Mouse (Mus musculus): ENCODE data around the gene Bcr. TPM values are rescaled to one million over a fixed set of nuclear protein-coding genes. Genes with fewer than 3 reads are reported as not detected.

The Bcr gene
- polyA plus RNA-seq, 1 experiment = 9.1 TPM

DNA sequence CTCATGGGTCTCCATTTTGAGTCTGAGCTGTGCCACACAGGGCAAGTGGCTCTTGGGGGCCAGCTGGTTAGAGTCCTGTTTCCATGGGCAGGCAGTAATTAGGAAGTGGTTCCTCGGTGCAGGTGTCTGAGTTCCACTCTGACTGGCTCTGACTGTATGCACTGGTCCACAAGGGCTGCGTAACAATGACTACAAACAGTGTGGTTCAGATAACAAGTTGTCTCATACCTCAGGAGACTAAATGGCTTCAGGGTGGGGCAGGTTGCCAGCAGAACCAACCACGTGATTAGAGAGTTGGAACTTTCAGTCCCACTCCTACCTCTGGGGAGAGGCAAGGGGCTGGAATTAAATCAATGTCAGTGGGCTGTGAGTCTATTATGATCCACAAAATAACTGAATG is 59.0 kb downstream of the Bcr start:
- H3K27ac ChIP-seq (replicated peaks; ENCODE audit: low read depth, low read length) = no peak overlapping the region
- no peak overlapping the region for H3K4me3 ChIP-seq (ENCODE audit: insufficient read depth, low read depth, low read length)
- H3K4me1 ChIP-seq (ENCODE audit: control insufficient read depth, insufficient read depth, insufficient read length, low read length) = peaks cover 19% of the 10 kb centered on the region

GRCm38 (mm10) chr10:75120176-75120575 is 59.8 kb downstream of the Bcr start:
- H3K4me3 ChIP-seq (ENCODE audit: insufficient read depth, low read depth, low read length) = no peak overlapping the region
- H3K27ac ChIP-seq (replicated peaks; ENCODE audit: low read depth, low read length) = 0 out of 2 replicates have a peak overlapping the region, but pooled peaks have one; percentile 6
- H3K4me1 ChIP-seq (ENCODE audit: control insufficient read depth, insufficient read depth, insufficient read length, low read length) = peaks cover 19% of the 10 kb centered on the region

DNA sequence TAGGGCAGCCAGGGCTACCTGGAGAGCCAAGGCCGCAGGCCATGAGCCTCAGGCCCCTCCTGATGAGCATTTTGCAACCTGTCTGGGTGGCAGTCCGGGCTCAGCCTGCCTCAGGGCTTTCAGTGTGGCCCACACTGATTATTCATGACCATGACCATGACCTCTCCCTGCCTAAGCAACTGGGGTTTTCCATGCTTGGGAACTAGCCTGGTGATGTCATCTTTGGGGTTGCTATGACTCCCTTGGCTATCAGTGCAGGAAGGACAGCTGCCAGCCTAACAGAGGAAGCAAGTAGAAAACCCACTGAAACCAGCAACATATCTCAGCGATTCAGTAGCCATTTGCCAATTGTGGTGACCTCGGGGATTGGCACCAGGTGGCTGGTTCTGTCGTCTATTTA is 60.6 kb downstream of the Bcr start:
- H3K27ac ChIP-seq (replicated peaks; ENCODE audit: low read depth, low read length) = peak overlapping the region; percentile 72

GRCm38 (mm10) chr10:75125577-75125976 is 65.2 kb downstream of the Bcr start:
- Histone ChIP-seq H3K4me3 (ENCODE audit: insufficient read depth, low read depth, low read length) (no peak overlapping the region), H3K27ac (replicated peaks; ENCODE audit: low read depth, low read length) (no peak overlapping the region), H3K4me1 (ENCODE audit: control insufficient read depth, insufficient read depth, insufficient read length, low read length) (peaks cover 9% of the 10 kb centered on the region)

More for the DNA sequence above, 60.6 kb downstream of the Bcr start:
- Histone ChIP-seq H3K4me3 (ENCODE audit: insufficient read depth, low read depth, low read length) (no peak overlapping the region), H3K4me1 (ENCODE audit: control insufficient read depth, insufficient read depth, insufficient read length, low read length) (peaks cover 19% of the 10 kb centered on the region)

- Histone ChIP-seq H3K4me1 (ENCODE audit: control insufficient read depth, insufficient read depth, insufficient read length, low read length) (peaks cover 9% of the 10 kb centered on the region; the same call in 1 of the 2 replicates), H3K4me3 (ENCODE audit: insufficient read depth, low read depth, low read length) (no peak overlapping the region), H3K27ac (replicated peaks; ENCODE audit: low read depth, low read length) (no peak overlapping the region)
These were observed 68.9 kb downstream of the Bcr start for GRCm38 (mm10) chr10:75129283-75129710.

DNA sequence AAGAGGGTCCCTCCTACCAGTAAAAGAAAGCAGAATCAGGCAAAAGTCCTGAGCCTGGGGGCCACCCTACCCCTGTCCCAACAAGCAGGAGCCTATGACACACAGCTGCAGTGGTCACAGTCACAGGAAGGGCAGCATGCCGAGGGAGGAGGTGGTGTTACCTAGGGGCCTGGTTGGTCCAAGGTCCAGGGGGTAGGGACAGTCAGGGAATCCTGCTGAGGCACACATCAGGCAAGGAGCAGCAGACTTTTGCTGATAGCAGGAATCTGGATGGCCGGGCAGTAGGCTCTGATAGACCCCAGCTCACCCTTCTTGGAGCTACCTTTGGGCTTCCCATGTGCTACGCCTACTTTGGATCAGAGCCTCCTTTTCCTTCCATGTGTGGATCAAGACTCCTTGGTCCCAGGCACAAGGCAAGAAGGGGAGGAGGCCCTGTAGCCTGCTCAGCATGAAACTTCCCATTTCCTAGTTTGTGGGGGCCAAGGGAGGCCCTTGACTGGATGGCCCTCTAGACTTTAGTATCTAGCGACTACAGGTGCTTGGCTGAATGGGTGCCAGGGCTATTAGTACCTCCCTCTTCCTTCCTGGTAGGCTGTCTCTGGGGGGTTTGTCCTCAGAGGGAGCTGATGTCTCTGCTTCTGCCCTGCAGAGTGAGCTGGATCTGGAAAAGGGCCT is 70.1 kb downstream of the Bcr start:
- Histone ChIP-seq H3K4me1 (ENCODE audit: control insufficient read depth, insufficient read depth, insufficient read length, low read length) (peaks cover 9% of the 10 kb centered on the region; the same call in 1 of the 2 replicates), H3K4me3 (ENCODE audit: insufficient read depth, low read depth, low read length) (no peak overlapping the region), H3K27ac (replicated peaks; ENCODE audit: low read depth, low read length) (no peak overlapping the region)

- Histone ChIP-seq H3K27ac (replicated peaks; ENCODE audit: low read depth, low read length) (no peak overlapping the region), H3K4me1 (ENCODE audit: control insufficient read depth, insufficient read depth, insufficient read length, low read length) (peaks cover 9% of the 10 kb centered on the region; the same call in 1 of the 2 replicates), H3K4me3 (ENCODE audit: insufficient read depth, low read depth, low read length) (no peak overlapping the region)
These were observed 71.2 kb downstream of the Bcr start for GRCm38 (mm10) chr10:75131625-75132024.

- H3K4me3 ChIP-seq (ENCODE audit: insufficient read depth, low read depth, low read length) = no peak overlapping the region
These were observed 74.6 kb downstream of the Bcr start for GRCm38 (mm10) chr10:75134861-75135517.

GRCm38 (mm10) chr10:75135518-75136162 is 75.2 kb downstream of the Bcr start:
- peaks cover 2% of the 10 kb centered on the region; the same call in 1 of the 2 replicates for H3K4me1 ChIP-seq (ENCODE audit: control insufficient read depth, insufficient read depth, insufficient read length, low read length)
- no peak overlapping the region for H3K27ac ChIP-seq (replicated peaks; ENCODE audit: low read depth, low read length)
- no peak overlapping the region for H3K4me3 ChIP-seq (ENCODE audit: insufficient read depth, low read depth, low read length)

More at GRCm38 (mm10) chr10:75134861-75135517, 74.6 kb downstream of the Bcr start:
- Histone ChIP-seq H3K27ac (replicated peaks; ENCODE audit: low read depth, low read length) (no peak overlapping the region), H3K4me1 (ENCODE audit: control insufficient read depth, insufficient read depth, insufficient read length, low read length) (peaks cover 6% of the 10 kb centered on the region; the same call in 1 of the 2 replicates)

GRCm38 (mm10) chr10:75137148-75137547 is 76.8 kb downstream of the Bcr start:
- H3K4me1 ChIP-seq (ENCODE audit: control insufficient read depth, insufficient read depth, insufficient read length, low read length) = no peaks in the 10 kb centered on the region
- H3K4me3 ChIP-seq (ENCODE audit: insufficient read depth, low read depth, low read length) = no peak overlapping the region
- no peak overlapping the region for H3K27ac ChIP-seq (replicated peaks; ENCODE audit: low read depth, low read length)

DNA sequence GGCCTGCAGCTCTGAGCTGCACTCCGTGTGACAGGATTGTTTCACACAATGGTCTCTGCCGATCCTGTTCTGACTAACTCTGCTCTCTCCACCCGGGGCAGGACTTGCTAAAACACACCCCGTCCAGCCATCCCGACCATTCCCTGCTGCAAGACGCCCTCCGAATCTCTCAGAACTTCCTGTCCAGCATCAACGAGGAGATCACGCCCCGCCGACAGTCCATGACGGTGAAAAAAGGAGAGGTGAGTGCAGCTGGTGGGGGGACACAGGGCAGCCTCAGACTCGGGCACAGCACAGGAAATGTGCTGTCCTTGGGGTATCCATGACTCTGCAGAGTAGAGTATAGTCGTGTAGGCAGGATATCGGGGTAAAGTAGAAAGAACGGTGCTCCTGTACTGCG is 84.8 kb downstream of the Bcr start:
- Histone ChIP-seq H3K27ac (replicated peaks; ENCODE audit: low read depth, low read length) (no peak overlapping the region), H3K4me3 (ENCODE audit: insufficient read depth, low read depth, low read length) (no peak overlapping the region), H3K4me1 (ENCODE audit: control insufficient read depth, insufficient read depth, insufficient read length, low read length) (no peaks in the 10 kb centered on the region)

GRCm38 (mm10) chr10:75146001-75146400 is 85.6 kb downstream of the Bcr start:
- Histone ChIP-seq H3K4me3 (ENCODE audit: insufficient read depth, low read depth, low read length) (no peak overlapping the region), H3K27ac (replicated peaks; ENCODE audit: low read depth, low read length) (no peak overlapping the region), H3K4me1 (ENCODE audit: control insufficient read depth, insufficient read depth, insufficient read length, low read length) (no peaks in the 10 kb centered on the region)

- H3K27ac ChIP-seq (replicated peaks; ENCODE audit: low read depth, low read length) = no peak overlapping the region
These were observed 86.2 kb downstream of the Bcr start for GRCm38 (mm10) chr10:75146619-75147018.

DNA sequence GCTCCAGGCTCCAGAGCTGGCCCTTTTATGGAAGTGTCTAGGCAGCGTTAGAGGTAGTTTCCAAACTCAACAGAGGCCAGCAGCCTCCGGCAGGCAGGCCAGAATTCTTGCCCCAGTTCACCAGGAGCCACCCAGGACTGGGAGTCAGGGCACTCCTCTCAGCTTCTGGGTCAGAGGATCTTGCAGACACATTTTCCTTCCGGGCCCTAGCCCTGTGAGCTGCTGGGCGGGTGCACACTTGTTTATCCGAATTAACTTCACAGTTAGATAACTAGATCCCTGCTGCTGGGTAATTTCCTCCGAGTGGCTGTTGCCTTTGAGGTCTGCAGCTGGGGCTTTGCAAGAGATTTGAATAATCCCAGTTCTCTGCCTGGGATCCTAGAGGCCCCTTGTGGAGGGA is 87.9 kb downstream of the Bcr start:
- H3K4me3 ChIP-seq (ENCODE audit: insufficient read depth, low read depth, low read length) = no peak overlapping the region
- H3K27ac ChIP-seq (replicated peaks; ENCODE audit: low read depth, low read length) = no peak overlapping the region
- no peaks in the 10 kb centered on the region for H3K4me1 ChIP-seq (ENCODE audit: control insufficient read depth, insufficient read depth, insufficient read length, low read length)

More at GRCm38 (mm10) chr10:75146619-75147018, 86.2 kb downstream of the Bcr start:
- Histone ChIP-seq H3K4me1 (ENCODE audit: control insufficient read depth, insufficient read depth, insufficient read length, low read length) (no peaks in the 10 kb centered on the region), H3K4me3 (ENCODE audit: insufficient read depth, low read depth, low read length) (no peak overlapping the region)

DNA sequence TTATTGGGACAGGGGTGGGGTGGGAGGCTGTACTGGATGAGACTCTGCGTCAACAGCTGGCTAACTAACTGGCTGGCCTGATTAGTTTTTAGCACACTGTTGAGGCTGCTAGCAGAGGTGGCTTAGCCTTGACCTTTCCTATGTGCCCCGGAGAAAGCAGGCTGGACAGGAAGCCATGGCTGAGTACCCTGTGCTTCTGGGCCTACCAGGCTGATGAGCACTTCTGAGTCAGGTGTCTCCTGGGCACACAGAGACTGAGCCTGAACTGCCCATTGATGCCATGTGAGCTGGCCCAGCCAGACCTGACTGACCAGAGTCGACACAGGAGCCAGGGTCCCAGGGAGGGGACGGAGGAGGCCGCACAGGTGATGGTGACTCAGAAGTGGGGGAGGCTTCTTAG is 90.0 kb downstream of the Bcr start:
- H3K4me1 ChIP-seq (ENCODE audit: control insufficient read depth, insufficient read depth, insufficient read length, low read length) = no peaks in the 10 kb centered on the region
- no peak overlapping the region for H3K27ac ChIP-seq (replicated peaks; ENCODE audit: low read depth, low read length)
- no peak overlapping the region for H3K4me3 ChIP-seq (ENCODE audit: insufficient read depth, low read depth, low read length)

Measured in brown adipose tissue, adult 24 weeks (tissue).